In the genomic region with DNA sequence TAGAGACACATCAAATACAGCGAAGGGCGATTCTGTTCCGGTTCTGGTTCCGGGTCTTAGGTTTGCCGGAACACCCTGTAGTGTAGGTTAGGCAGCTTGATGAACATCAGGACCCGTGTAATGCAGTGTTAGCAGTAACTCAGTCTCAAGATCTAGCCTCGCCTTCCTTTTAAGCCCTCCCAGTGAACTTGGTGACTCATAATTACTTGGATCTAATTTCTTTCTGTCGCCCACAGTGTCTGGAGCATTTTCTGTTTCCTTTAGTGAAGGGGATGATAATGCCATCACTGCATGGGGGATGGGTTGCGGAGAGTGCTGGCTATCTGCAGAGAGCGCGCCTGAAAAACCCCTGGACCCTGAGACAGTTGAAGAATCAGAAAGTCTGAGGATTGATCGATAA, we compare ENCODE assay signal across 11 mouse cellular contexts. TPM values are rescaled to one million over a fixed set of nuclear protein-coding genes. Genes with fewer than 3 reads are reported as not detected.
DNase-seq lines count a peak whose midpoint lies in the region; ATAC-seq and TF ChIP-seq lines count a peak whose summit lies in the region.
"Had no signal": no experiment of that assay in that cellular context is flagged by ENCODE, and none has a peak within 500 bp of the region (broad histone marks: within the 10 kb centered on the region; RNA-seq: fewer than 3 reads in every experiment).

No protein-coding gene starts in this region.

- no peaks in the 10 kb centered on the region for H3K79me2 ChIP-seq in myocyte (ENCODE audit: control insufficient read depth, insufficient read depth)

- DNase-seq in liver, embryonic 11.5 days (ENCODE audit: low spot score): no peak
- DNase-seq in liver (no peak), R1 (ENCODE audit: low read depth, low spot score) (peak; percentile 32)
- no peak for DNase-seq in hindbrain, postnatal 0 days (ENCODE audit: low spot score)
- no peak for DNase-seq in spleen, adult 18-20 months
- DNase-seq in natural killer cell, adult 2 months (ENCODE audit: low spot score in 2 of 2): no peak
- DNase-seq: kidney, adult 18-20 months; lung, adult 18-20 months; right cerebral cortex, postnatal 25 days; thymus, adult 18-20 months had no signal

- H3K4me1 ChIP-seq in liver, embryonic 11.5 days (replicated peaks; ENCODE audit: control insufficient read depth, insufficient read depth, low read length): peaks cover 10% of the 10 kb centered on the region; the same call in 1 of the 2 replicates
- no peaks in the 10 kb centered on the region for H3K4me1 ChIP-seq in hindbrain, postnatal 0 days (ENCODE audit: insufficient read depth, low read length)

- H3K4me3 ChIP-seq in liver, embryonic 11.5 days (ENCODE audit: low read depth, low read length): no peak overlapping the region
- H3K4me3 ChIP-seq in hindbrain, postnatal 0 days (ENCODE audit: low read length): no peak overlapping the region
- H3K4me3 ChIP-seq in myocyte: peak overlapping the region; percentile 23

- peak; percentile 70 for TF ChIP-seq POLR2A in myocyte (IDR thresholded peaks at IDR 0.05; ENCODE audit: insufficient read length, low read depth)

- TF ChIP-seq CTCF in hindbrain, postnatal 0 days (IDR thresholded peaks at IDR 0.05; ENCODE audit: low read depth): no peak

- H3K36me3 ChIP-seq in liver, embryonic 11.5 days (ENCODE audit: control insufficient read depth, insufficient read depth, low read length): no peaks in the 10 kb centered on the region
- H3K36me3 ChIP-seq in hindbrain, postnatal 0 days (ENCODE audit: insufficient read depth, low read length): no peaks in the 10 kb centered on the region
- no peaks in the 10 kb centered on the region for H3K36me3 ChIP-seq in myocyte (ENCODE audit: control insufficient read depth, insufficient read depth)

- ATAC-seq in liver, embryonic 11.5 days (replicated peaks; ENCODE audit: low FRiP score): no peak
- ATAC-seq in hindbrain, postnatal 0 days: no peak

- no peaks in the 10 kb centered on the region for H3K27me3 ChIP-seq in liver, embryonic 11.5 days (replicated peaks; ENCODE audit: control insufficient read depth, insufficient read depth, low read length)
- H3K27me3 ChIP-seq in hindbrain, postnatal 0 days (ENCODE audit: insufficient read depth, low read length): no peaks in the 10 kb centered on the region
- no peaks in the 10 kb centered on the region for H3K27me3 ChIP-seq in myocyte (ENCODE audit: control insufficient read depth, insufficient read depth, insufficient read length)

- WGBS in liver, embryonic 11.5 days: 56% methylated on average over 12 of the region's 12 CpGs
- 57% methylated on average over 12 of the region's 12 CpGs for WGBS in hindbrain, postnatal 0 days

- H3ac ChIP-seq in myocyte (ENCODE audit: control insufficient read depth, insufficient read length): no peak overlapping the region

- no peak overlapping the region for H3K9ac ChIP-seq in liver, embryonic 11.5 days (ENCODE audit: low read depth, low read length)
- no peak overlapping the region for H3K9ac ChIP-seq in hindbrain, postnatal 0 days (replicated peaks; ENCODE audit: low read length)

- H3K27ac ChIP-seq in liver, embryonic 11.5 days (ENCODE audit: low read depth, low read length): peak overlapping the region; percentile 16; the same call in 1 of the 2 replicates
- H3K27ac ChIP-seq in hindbrain, postnatal 0 days: no peak overlapping the region

- H3K9me3 ChIP-seq in liver, embryonic 11.5 days (ENCODE audit: control insufficient read depth, low read length): no peaks in the 10 kb centered on the region
- no peaks in the 10 kb centered on the region for H3K9me3 ChIP-seq in hindbrain, postnatal 0 days (ENCODE audit: low read length)

- H3K4me2 ChIP-seq in liver, embryonic 11.5 days: peak overlapping the region; percentile 49
- H3K4me2 ChIP-seq in hindbrain, postnatal 0 days (ENCODE audit: low read depth, low read length): 0 out of 2 replicates have a peak overlapping the region, but pooled peaks have one; percentile 13
- peak overlapping the region; percentile 98 for H3K4me2 ChIP-seq in myocyte (ENCODE audit: low read depth)

TF ChIP-seq in myocyte, 11 proteins besides CTCF, POLR2A, EP300 and RAD21:
- TF ChIP-seq MYOD1 (IDR thresholded peaks at IDR 0.05; ENCODE audit: control insufficient read depth in 1 of 3, insufficient read length in 2 of 3, low read depth in 2 of 3): no peak
- peak; percentile 75 for TF ChIP-seq POLR2AphosphoS2 (IDR thresholded peaks at IDR 0.05; ENCODE audit: insufficient read length, low read depth)
- TF ChIP-seq SRF (IDR thresholded peaks at IDR 0.05; ENCODE audit: control insufficient read depth, insufficient read length, low read depth): no peak

RNA-seq across cellular contexts. Expression of a gene that starts 26.3 kb away (rescaled TPM):
- polyA plus RNA-seq in liver, embryonic 11.5 days (2014; fragmentation: Nextera tagmentation; extraction: Ambion mirVana): 21.3 and 23.5 TPM in 2 replicates
- 18.9 and 19.3 TPM in 2 replicates for total RNA-seq in hindbrain, postnatal 0 days (2014; rRNA removed)
- polyA plus RNA-seq in hindbrain, postnatal 0 days (2015; fragmentation: Nextera tagmentation; extraction: Ambion mirVana): 19.1 and 19.4 TPM in 2 replicates
- 6.6 TPM for polyA plus RNA-seq in myocyte (2012; fragmentation: generic; extraction: Trizol)

RNA-seq across cellular contexts. Expression of a gene that starts 49.7 kb away (rescaled TPM):
- 83.2 and 85.4 TPM in 2 replicates for polyA plus RNA-seq in liver, embryonic 11.5 days (2014; fragmentation: Nextera tagmentation; extraction: Ambion mirVana)
- total RNA-seq in hindbrain, postnatal 0 days (2014; rRNA removed): 41.4 and 47.2 TPM in 2 replicates
- 83.4 and 85.4 TPM in 2 replicates for polyA plus RNA-seq in hindbrain, postnatal 0 days (2015; fragmentation: Nextera tagmentation; extraction: Ambion mirVana)
- 27.8 TPM for polyA plus RNA-seq in myocyte (2012; fragmentation: generic; extraction: Trizol)

Comparison
In these comparisons a context has a peak if more than half of its experiments do, and no peak if none do; other contexts are left out.
1. H3K4me2 ChIP-seq: peak in every context shown above with its lines; median percentile 98 in myocyte; 49 in liver, embryonic 11.5 days; 13 in hindbrain, postnatal 0 days.